Mouse (Mus musculus) ES-E14 (cell line): ENCODE data around the gene Tfdp2. TPM values are rescaled to one million over a fixed set of nuclear protein-coding genes. Genes with fewer than 3 reads are reported as not detected.

Experiments
- DNase-seq: peaks from one replicate; pipeline ENCODE4 v3.0.0-alpha.2; 2013; ENCODE audit warnings: low read depth, low spot score
- H3K27ac ChIP-seq: 2 replicates; pipeline ENCODE4 v1.5.1; 2012; ENCODE audit warnings: low read depth, mild to moderate bottlenecking, low read length, moderate library complexity, mixed read lengths; ENCODE audit not compliant: poor library complexity, insufficient read depth, severe bottlenecking
- H3K36me3 ChIP-seq: 2 replicates; pipeline ENCODE4 v1.6.1; 2012; ENCODE audit warnings: mild to moderate bottlenecking, low read length, moderate library complexity, mixed read lengths; ENCODE audit not compliant: control insufficient read depth, poor library complexity, insufficient read depth, severe bottlenecking
- H3K4me1 ChIP-seq, 2 experiments: fragments of 150-350 bp in 1 of 2; sonication (generic) in 1 of 2; 2 replicates each; pipeline ENCODE4 v1.6.1; 2012; ENCODE audit warnings: low read length in 2 of 2, mild to moderate bottlenecking in 1 of 2, mixed read lengths in 1 of 2; ENCODE audit not compliant: control insufficient read depth in 2 of 2, insufficient read depth in 2 of 2, poor library complexity in 1 of 2
- H3K4me3 ChIP-seq, 2 experiments: fragments of 150-350 bp in 1 of 2; sonication (generic) in 1 of 2; 2 replicates each; pipeline ENCODE4 v1.5.1; 2012; ENCODE audit warnings: low read length in 2 of 2, low read depth in 1 of 2, mild to moderate bottlenecking in 1 of 2, mixed read lengths in 1 of 2; ENCODE audit not compliant: insufficient read depth in 1 of 2, poor library complexity in 1 of 2, severe bottlenecking in 1 of 2
- H3K9ac ChIP-seq: 2 replicates; pipeline ENCODE4 v1.6.1; 2012; ENCODE audit warnings: low read depth, mild to moderate bottlenecking, low read length, mixed read lengths; ENCODE audit not compliant: poor library complexity, insufficient read depth, severe bottlenecking
- H3K9me3 ChIP-seq: fragments of 150-350 bp; sonication (generic); 2 replicates; pipeline ENCODE4 v1.6.1; 2012; ENCODE audit warnings: low read depth, mild to moderate bottlenecking, low read length; ENCODE audit not compliant: control insufficient read depth, insufficient read depth
- CHD2 ChIP-seq: IDR thresholded peaks from 2 replicates; pipeline ENCODE4 v1.6.1; 2014; ENCODE audit warnings: mild to moderate bottlenecking, low read depth, low read length, inconsistent platforms
- HCFC1 ChIP-seq: IDR thresholded peaks from 2 replicates; pipeline ENCODE4 v1.6.1; 2012; ENCODE audit warnings: low read length, inconsistent platforms, borderline replicate concordance; ENCODE audit not compliant: insufficient read depth
- MAFK ChIP-seq: IDR thresholded peaks from 2 replicates; pipeline ENCODE4 v1.6.1; 2014; ENCODE audit warnings: mild to moderate bottlenecking, low read depth, low read length, inconsistent platforms; ENCODE audit not compliant: insufficient read depth
- ZC3H11A ChIP-seq: IDR thresholded peaks from 2 replicates; pipeline ENCODE4 v1.6.1; 2012; ENCODE audit warnings: low read depth, mild to moderate bottlenecking, inconsistent platforms, low read length, borderline replicate concordance
- ZNF384 ChIP-seq: IDR thresholded peaks from 2 replicates; pipeline ENCODE4 v1.6.1; 2012; ENCODE audit warnings: low read depth, low read length, inconsistent platforms
- in situ Hi-C, 2 experiments: fragments of 600-800 bp; cut with MboI; formaldehyde crosslinking; loops; one replicate each; pipeline ENCODE4 v1.15.1; 2025; ENCODE audit warnings: low sequenced_read_pairs in 2 of 2, inconsistent platforms in 1 of 2; ENCODE audit not compliant: unreplicated experiment in 2 of 2
- total RNA-seq: library from RNA; depleted of rRNA; stranded (reverse); fragments of 300-350 nt; gene quantifications from 2 replicates; pipeline ENCODE4 v1.2.3, GENCODE M21; 2012

Gene Tfdp2
- total RNA-seq, 1 experiment, result 45.6 TPM

DNA sequence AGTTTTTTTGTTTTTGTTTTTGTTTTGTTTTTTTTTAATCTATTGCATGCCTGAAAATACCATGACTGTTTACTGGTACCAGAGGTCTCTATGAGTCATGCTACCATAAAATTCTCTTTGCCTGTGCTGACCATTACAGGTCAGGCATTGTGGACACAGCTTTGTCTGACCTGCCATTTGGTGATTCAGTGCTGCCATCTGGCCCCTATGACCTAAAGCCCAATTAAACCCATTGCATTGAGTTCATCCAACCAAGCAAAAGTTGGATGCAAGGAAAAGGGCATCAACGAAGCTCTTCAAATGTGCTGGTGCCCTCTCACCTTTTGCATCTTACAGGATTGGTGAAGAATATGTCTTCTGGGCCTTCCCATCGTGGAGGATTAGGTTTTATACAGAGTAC lies 39.4 kb downstream of the Tfdp2 start:
- TF ChIP-seq ZNF384 (no peak), MAFK (no peak), ZC3H11A (no peak)
- H3K36me3 ChIP-seq, result no peaks in the 10 kb centered on the region
- in situ Hi-C loops, result no loop called here
- H3K9ac ChIP-seq, result no peak overlapping the region
- H3K9me3 ChIP-seq, result no peaks in the 10 kb centered on the region
- DNase-seq, result no peak
- H3K27ac ChIP-seq, result no peak overlapping the region
- H3K4me3 ChIP-seq, result no peak overlapping the region
- H3K4me1 ChIP-seq, result peaks cover 6 to 13% of the 10 kb centered on the region in 2 experiments; a peak in 3 of 4 replicates

DNA sequence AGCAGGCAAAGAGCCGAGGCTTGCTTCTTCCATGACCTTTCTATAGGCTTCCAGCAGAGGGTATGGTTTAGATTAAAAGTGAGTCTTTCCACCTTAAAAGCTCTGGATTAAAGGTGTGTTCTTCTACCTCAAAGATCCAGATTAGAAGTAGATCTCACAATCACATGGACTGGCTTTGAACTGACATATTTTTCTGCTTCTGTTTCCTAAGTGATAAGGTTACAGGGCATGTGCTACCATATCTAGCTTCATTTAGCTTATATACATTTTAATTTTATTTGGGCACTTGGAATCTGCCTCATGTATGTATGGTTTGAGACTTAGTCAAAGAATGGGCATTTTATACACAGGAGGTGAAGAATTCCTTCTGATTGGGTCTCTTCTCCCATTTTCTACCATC lies 41.3 kb downstream of the Tfdp2 start:
- in situ Hi-C loops, result no loop called here
- H3K27ac ChIP-seq, result no peak overlapping the region
- no peak for DNase-seq
- TF ChIP-seq MAFK (no peak), ZC3H11A (no peak), CHD2 (no peak), HCFC1 (no peak), ZNF384 (no peak)
- no peaks in the 10 kb centered on the region for H3K9me3 ChIP-seq
- peaks cover 1 to 5% of the 10 kb centered on the region in 2 experiments; a peak in 1 of 4 replicates for H3K4me1 ChIP-seq
- H3K4me3 ChIP-seq, result no peak overlapping the region
- H3K9ac ChIP-seq, result no peak overlapping the region
- H3K36me3 ChIP-seq, result peaks cover 4% of the 10 kb centered on the region; the same call in 1 of the 2 replicates

GRCm38 (mm10) chr9:96238286-96238685 lies 42.2 kb downstream of the Tfdp2 start:
- H3K9me3 ChIP-seq, result no peaks in the 10 kb centered on the region
- no peak overlapping the region for H3K27ac ChIP-seq
- TF ChIP-seq MAFK (no peak), CHD2 (no peak), ZNF384 (no peak)
- DNase-seq, result no peak
- no peak overlapping the region for H3K9ac ChIP-seq
- H3K36me3 ChIP-seq, result peaks cover 6% of the 10 kb centered on the region; the same call in 1 of the 2 replicates
- H3K4me3 ChIP-seq, result no peak overlapping the region
- 0 out of 4 replicates have a peak, but pooled peaks cover 1 to 2% of the 10 kb centered on the region in 2 experiments for H3K4me1 ChIP-seq
- in situ Hi-C loops, result no loop called here

DNA sequence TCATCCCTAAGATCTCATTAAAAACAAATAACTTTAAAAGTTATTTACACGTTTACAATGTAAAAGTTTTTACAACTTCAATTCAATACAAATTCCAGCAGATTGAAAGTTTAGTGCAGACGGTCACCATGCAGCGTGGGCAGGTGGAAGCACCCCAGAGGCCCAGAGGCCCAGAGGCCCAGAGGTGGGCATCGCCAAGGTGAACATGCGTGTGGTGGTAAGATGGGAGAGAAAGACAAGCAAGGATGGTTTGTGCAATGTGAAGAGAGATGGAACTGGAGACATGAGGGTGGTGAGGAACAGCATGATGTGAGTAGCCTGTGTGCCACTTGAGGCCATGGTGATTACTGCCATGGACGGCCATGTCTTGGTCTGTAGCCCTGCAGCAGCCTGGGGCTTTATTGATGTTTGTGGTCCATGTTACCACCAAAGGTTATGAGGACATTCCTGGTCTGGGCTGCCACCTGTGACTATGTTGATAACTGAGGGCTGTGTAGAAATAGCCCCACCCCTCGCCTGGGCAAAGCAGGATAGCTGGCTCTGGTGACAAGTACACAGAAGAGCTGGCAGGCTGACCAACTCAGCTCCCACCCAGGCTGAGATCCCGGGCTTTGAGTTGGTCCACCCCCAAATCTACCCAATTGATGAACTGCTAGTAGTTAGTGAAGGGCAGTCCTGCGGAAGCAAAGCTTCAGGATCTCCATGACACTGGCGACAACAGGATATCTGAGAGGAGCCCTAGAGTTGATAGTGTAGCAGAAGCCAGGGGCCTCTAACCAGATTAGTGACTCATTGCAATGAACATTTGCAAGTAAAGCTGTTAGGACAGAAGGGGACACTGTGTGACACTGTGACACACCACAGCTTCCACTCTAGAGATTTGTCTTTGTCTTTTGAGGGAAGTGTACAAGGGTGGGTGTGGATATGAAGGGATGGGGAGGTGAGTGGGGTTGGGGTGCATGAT lies 45.3 kb downstream of the Tfdp2 start:
- Histone ChIP-seq H3K4me3 (no peak overlapping the region), H3K4me1 (0 out of 4 replicates have a peak, but pooled peaks cover 0 to 2% of the 10 kb centered on the region in 2 experiments), H3K36me3 (peaks cover 6% of the 10 kb centered on the region; the same call in 1 of the 2 replicates), H3K9ac (no peak overlapping the region), H3K9me3 (no peaks in the 10 kb centered on the region), H3K27ac (no peak overlapping the region)
- in situ Hi-C loops, result no loop called here
- no peak for TF ChIP-seq ZNF384
- no peak for TF ChIP-seq MAFK
- TF ChIP-seq HCFC1, result no peak
- TF ChIP-seq CHD2, result no peak
- no peak for TF ChIP-seq ZC3H11A
- no peak for DNase-seq
